Mouse (Mus musculus): ENCODE results near the gene Eral1. TPM values are rescaled to one million over a fixed set of nuclear protein-coding genes. Genes with fewer than 3 reads are reported as not detected.

Gene Eral1
- polyA plus RNA-seq, 2 experiments: 34.4 to 35.8 TPM

- TF ChIP-seq POLR2A (IDR thresholded peaks at IDR 0.05; ENCODE audit: borderline replicate concordance, extremely low read depth, insufficient read depth, insufficient read length): no peak
- Histone ChIP-seq H3K9me3 (ENCODE audit: control insufficient read depth, low read length) (no peaks in the 10 kb centered on the region), H3K4me3 (replicated peaks; ENCODE audit: low read length) (no peak overlapping the region), H3K36me3 (ENCODE audit: control insufficient read depth, insufficient read depth, low read length) (peaks cover 57% of the 10 kb centered on the region), H3K27ac (replicated peaks; ENCODE audit: low read depth, low read length) (no peak overlapping the region), H3K4me2 (replicated peaks; ENCODE audit: low read depth, low read length, severe bottlenecking) (no peak overlapping the region), H3K9ac (ENCODE audit: low read depth, low read length, severe bottlenecking) (no peak overlapping the region), H3K4me1 (ENCODE audit: control insufficient read depth, insufficient read depth, low read length) (0 out of 2 replicates have a peak, but pooled peaks cover 2% of the 10 kb centered on the region), H3K27me3 (ENCODE audit: control insufficient read depth, insufficient read depth, low read length) (no peaks in the 10 kb centered on the region)
- WGBS: 82% methylated on average over 2 of the region's 2 CpGs
- DNase-seq (ENCODE audit: low spot score): no peak
- no peak for ATAC-seq (ENCODE audit: low FRiP score, low read depth)
These were observed 5.9 kb downstream of the Eral1 start for GRCm38 (mm10) chr11:78074277-78074652.

- no peaks in the 10 kb centered on the region for H3K4me1 ChIP-seq (ENCODE audit: control insufficient read depth, insufficient read depth, low read length)
- H3K27ac ChIP-seq (replicated peaks; ENCODE audit: low read depth, low read length): no peak overlapping the region
- 91% methylated on average over 9 of the region's 9 CpGs for WGBS
- DNase-seq (ENCODE audit: low spot score): no peak
- no peak for ATAC-seq (ENCODE audit: low FRiP score, low read depth)
- peaks cover 57% of the 10 kb centered on the region for H3K36me3 ChIP-seq (ENCODE audit: control insufficient read depth, insufficient read depth, low read length)
- H3K9ac ChIP-seq (ENCODE audit: low read depth, low read length, severe bottlenecking): no peak overlapping the region
- H3K4me2 ChIP-seq (replicated peaks; ENCODE audit: low read depth, low read length, severe bottlenecking): no peak overlapping the region
- no peak overlapping the region for H3K4me3 ChIP-seq (replicated peaks; ENCODE audit: low read length)
- TF ChIP-seq POLR2A (IDR thresholded peaks at IDR 0.05; ENCODE audit: borderline replicate concordance, extremely low read depth, insufficient read depth, insufficient read length): no peak
- H3K27me3 ChIP-seq (ENCODE audit: control insufficient read depth, insufficient read depth, low read length): no peaks in the 10 kb centered on the region
- no peaks in the 10 kb centered on the region for H3K9me3 ChIP-seq (ENCODE audit: control insufficient read depth, low read length)
These were observed 6.5 kb downstream of the Eral1 start for GRCm38 (mm10) chr11:78073577-78074276.

GRCm38 (mm10) chr11:78072425-78073130, 7.6 kb downstream of the Eral1 start:
- 27% methylated on average over 6 of the region's 6 CpGs for WGBS
- no peaks in the 10 kb centered on the region for H3K9me3 ChIP-seq (ENCODE audit: control insufficient read depth, low read length)
- TF ChIP-seq POLR2A (IDR thresholded peaks at IDR 0.05; ENCODE audit: borderline replicate concordance, extremely low read depth, insufficient read depth, insufficient read length): no peak
- H3K27me3 ChIP-seq (ENCODE audit: control insufficient read depth, insufficient read depth, low read length): no peaks in the 10 kb centered on the region
- no peaks in the 10 kb centered on the region for H3K4me1 ChIP-seq (ENCODE audit: control insufficient read depth, insufficient read depth, low read length)
- ATAC-seq (ENCODE audit: low FRiP score, low read depth) (no peak), DNase-seq (ENCODE audit: low spot score) (no peak)
- peaks cover 49% of the 10 kb centered on the region for H3K36me3 ChIP-seq (ENCODE audit: control insufficient read depth, insufficient read depth, low read length)
- no peak overlapping the region for H3K4me2 ChIP-seq (replicated peaks; ENCODE audit: low read depth, low read length, severe bottlenecking)
- H3K27ac ChIP-seq (replicated peaks; ENCODE audit: low read depth, low read length): no peak overlapping the region
- no peak overlapping the region for H3K9ac ChIP-seq (ENCODE audit: low read depth, low read length, severe bottlenecking)
- no peak overlapping the region for H3K4me3 ChIP-seq (replicated peaks; ENCODE audit: low read length)

GRCm38 (mm10) chr11:78071938-78072337, 8.2 kb downstream of the Eral1 start:
- H3K4me3 ChIP-seq (replicated peaks; ENCODE audit: low read length): no peak overlapping the region
- H3K9me3 ChIP-seq (ENCODE audit: control insufficient read depth, low read length): no peaks in the 10 kb centered on the region
- no peak overlapping the region for H3K27ac ChIP-seq (replicated peaks; ENCODE audit: low read depth, low read length)
- no peak overlapping the region for H3K9ac ChIP-seq (ENCODE audit: low read depth, low read length, severe bottlenecking)
- H3K36me3 ChIP-seq (ENCODE audit: control insufficient read depth, insufficient read depth, low read length): peaks cover 44% of the 10 kb centered on the region
- H3K4me2 ChIP-seq (replicated peaks; ENCODE audit: low read depth, low read length, severe bottlenecking): no peak overlapping the region
- ATAC-seq (ENCODE audit: low FRiP score, low read depth) (no peak), DNase-seq (ENCODE audit: low spot score) (no peak)
- 84% methylated on average over 5 of the region's 5 CpGs for whole genome bisulfite sequencing
- TF ChIP-seq POLR2A (IDR thresholded peaks at IDR 0.05; ENCODE audit: borderline replicate concordance, extremely low read depth, insufficient read depth, insufficient read length): no peak
- no peaks in the 10 kb centered on the region for H3K27me3 ChIP-seq (ENCODE audit: control insufficient read depth, insufficient read depth, low read length)
- H3K4me1 ChIP-seq (ENCODE audit: control insufficient read depth, insufficient read depth, low read length): no peaks in the 10 kb centered on the region

- H3K9ac ChIP-seq (ENCODE audit: low read depth, low read length, severe bottlenecking): no peak overlapping the region
- no peak overlapping the region for H3K4me3 ChIP-seq (replicated peaks; ENCODE audit: low read length)
- H3K27ac ChIP-seq (replicated peaks; ENCODE audit: low read depth, low read length): no peak overlapping the region
- TF ChIP-seq POLR2A (IDR thresholded peaks at IDR 0.05; ENCODE audit: borderline replicate concordance, extremely low read depth, insufficient read depth, insufficient read length): no peak
- peaks cover 27% of the 10 kb centered on the region for H3K36me3 ChIP-seq (ENCODE audit: control insufficient read depth, insufficient read depth, low read length)
- H3K27me3 ChIP-seq (ENCODE audit: control insufficient read depth, insufficient read depth, low read length): no peaks in the 10 kb centered on the region
- no peak for DNase-seq (ENCODE audit: low spot score)
- H3K4me2 ChIP-seq (replicated peaks; ENCODE audit: low read depth, low read length, severe bottlenecking): no peak overlapping the region
- no peaks in the 10 kb centered on the region for H3K9me3 ChIP-seq (ENCODE audit: control insufficient read depth, low read length)
- ATAC-seq (ENCODE audit: low FRiP score, low read depth): no peak
- no peaks in the 10 kb centered on the region for H3K4me1 ChIP-seq (ENCODE audit: control insufficient read depth, insufficient read depth, low read length)
- 73% methylated on average over 6 of the region's 6 CpGs for WGBS
These were observed 10.5 kb downstream of the Eral1 start for GRCm38 (mm10) chr11:78069646-78070045.
